Mouse (Mus musculus): ENCODE measurements at regions not wholly inside any gene's neighbourhood (a gene's known extent, or its start where the extent isn't known, plus 50 kb on each side); places are given as distances from the start of the nearest gene placed in this dataset.
A peak's percentile ranks its signal among the peaks of the same experiment; 100 is the strongest.

DNA sequence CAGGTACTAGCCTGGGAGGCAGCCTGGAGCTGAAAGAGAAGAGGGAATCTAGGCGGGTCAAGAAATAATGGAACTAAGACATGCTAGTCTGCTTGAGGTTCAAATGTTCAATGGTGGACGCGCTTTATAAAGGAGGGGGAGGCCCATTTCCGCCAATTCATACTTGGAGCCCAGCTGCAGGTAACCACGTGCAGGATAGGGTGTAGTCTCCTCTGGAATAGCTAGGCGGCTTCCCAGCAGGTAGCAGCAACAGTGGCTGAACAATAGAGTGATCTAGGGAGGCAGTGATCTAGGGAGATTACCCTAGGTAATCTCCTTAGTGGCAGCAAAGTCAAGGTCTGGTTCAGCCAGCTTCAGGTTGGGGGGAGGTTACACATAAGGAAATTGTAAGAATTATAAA is 134.6 kb downstream of the Sh2d4b start:
- Histone ChIP-seq H3K27ac (ENCODE audit: low read depth, low read length) (no peak overlapping the region), H3K9me3 (replicated peaks; ENCODE audit: control insufficient read depth, low read length) (no peaks in the 10 kb centered on the region), H3K4me2 (ENCODE audit: low read length) (no peak overlapping the region), H3K27me3 (replicated peaks; ENCODE audit: control insufficient read depth, insufficient read depth, low read length) (no peaks in the 10 kb centered on the region), H3K4me3 (ENCODE audit: low read depth, low read length) (no peak overlapping the region), H3K4me1 (ENCODE audit: control insufficient read depth, insufficient read depth, low read length) (no peaks in the 10 kb centered on the region), H3K9ac (ENCODE audit: low read length) (no peak overlapping the region), H3K36me3 (ENCODE audit: control insufficient read depth, insufficient read depth, low read length) (no peaks in the 10 kb centered on the region)
- ATAC-seq (no peak), DNase-seq (ENCODE audit: low spot score) (no peak)
- 49% methylated on average over 6 of the region's 6 CpGs for WGBS

DNA sequence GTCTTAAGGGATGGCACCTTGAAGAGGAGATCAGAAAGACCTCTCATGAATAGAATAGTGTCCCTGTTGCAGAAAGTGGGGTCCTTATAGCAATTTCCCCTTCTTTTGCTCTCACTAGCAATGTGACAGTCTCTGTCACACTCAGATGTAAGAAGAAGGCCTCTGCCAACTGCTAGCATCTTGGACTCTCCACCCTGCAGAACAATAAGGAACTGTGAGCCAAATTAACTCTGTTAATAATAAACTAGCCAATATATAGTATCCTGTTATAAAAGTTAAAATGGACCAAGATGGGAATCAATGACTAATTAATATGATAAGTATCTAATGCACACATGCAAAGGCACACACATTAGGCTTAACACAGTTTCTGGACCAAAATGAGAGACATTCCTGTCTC is 152.5 kb downstream of the Sh2d4b start:
- DNase-seq (ENCODE audit: low spot score), result no peak
- H3K4me1 ChIP-seq (ENCODE audit: control insufficient read depth, insufficient read depth, low read length), result no peaks in the 10 kb centered on the region

DNA sequence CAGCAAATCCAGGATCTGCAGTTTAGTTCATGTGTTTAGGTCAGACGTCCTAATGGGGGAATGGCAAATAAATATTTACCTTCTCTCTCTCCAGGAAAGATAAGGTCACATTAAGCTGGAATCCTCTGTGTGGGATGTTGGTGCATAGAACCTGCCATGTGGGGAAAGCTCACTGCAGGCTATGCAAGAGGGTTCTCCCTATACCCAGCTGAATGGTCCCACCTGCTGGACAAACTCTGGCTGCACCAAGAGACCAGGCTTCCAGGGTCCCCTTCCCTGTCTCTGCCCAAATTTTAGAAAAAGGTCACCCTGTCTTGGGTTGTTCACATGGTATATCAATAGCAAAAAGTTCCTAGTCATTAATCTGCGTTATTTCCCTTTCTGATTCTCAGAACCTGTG is 161.2 kb downstream of the Sh2d4b start:
- DNase-seq (ENCODE audit: low spot score) (no peak), ATAC-seq (no peak)
- H3K4me2 ChIP-seq (ENCODE audit: low read length), result no peak overlapping the region
- no peaks in the 10 kb centered on the region for H3K36me3 ChIP-seq (ENCODE audit: control insufficient read depth, insufficient read depth, low read length)
- H3K27me3 ChIP-seq (replicated peaks; ENCODE audit: control insufficient read depth, insufficient read depth, low read length), result no peaks in the 10 kb centered on the region
- H3K4me1 ChIP-seq (ENCODE audit: control insufficient read depth, insufficient read depth, low read length), result no peaks in the 10 kb centered on the region
- H3K4me3 ChIP-seq (ENCODE audit: low read depth, low read length), result no peak overlapping the region
- WGBS, result 91% methylated on average over 2 of the region's 2 CpGs
- H3K9ac ChIP-seq (ENCODE audit: low read length), result no peak overlapping the region
- H3K27ac ChIP-seq (ENCODE audit: low read depth, low read length), result no peak overlapping the region
- no peaks in the 10 kb centered on the region for H3K9me3 ChIP-seq (replicated peaks; ENCODE audit: control insufficient read depth, low read length)

More for the DNA sequence above, 152.5 kb downstream of the Sh2d4b start:
- H3K9ac ChIP-seq (ENCODE audit: low read length), result no peak overlapping the region
- no peak overlapping the region for H3K4me3 ChIP-seq (ENCODE audit: low read depth, low read length)
- no peaks in the 10 kb centered on the region for H3K36me3 ChIP-seq (ENCODE audit: control insufficient read depth, insufficient read depth, low read length)
- no peak overlapping the region for H3K4me2 ChIP-seq (ENCODE audit: low read length)
- H3K27me3 ChIP-seq (replicated peaks; ENCODE audit: control insufficient read depth, insufficient read depth, low read length), result no peaks in the 10 kb centered on the region
- H3K27ac ChIP-seq (ENCODE audit: low read depth, low read length), result no peak overlapping the region
- H3K9me3 ChIP-seq (replicated peaks; ENCODE audit: control insufficient read depth, low read length), result no peaks in the 10 kb centered on the region
- ATAC-seq, result no peak

DNA sequence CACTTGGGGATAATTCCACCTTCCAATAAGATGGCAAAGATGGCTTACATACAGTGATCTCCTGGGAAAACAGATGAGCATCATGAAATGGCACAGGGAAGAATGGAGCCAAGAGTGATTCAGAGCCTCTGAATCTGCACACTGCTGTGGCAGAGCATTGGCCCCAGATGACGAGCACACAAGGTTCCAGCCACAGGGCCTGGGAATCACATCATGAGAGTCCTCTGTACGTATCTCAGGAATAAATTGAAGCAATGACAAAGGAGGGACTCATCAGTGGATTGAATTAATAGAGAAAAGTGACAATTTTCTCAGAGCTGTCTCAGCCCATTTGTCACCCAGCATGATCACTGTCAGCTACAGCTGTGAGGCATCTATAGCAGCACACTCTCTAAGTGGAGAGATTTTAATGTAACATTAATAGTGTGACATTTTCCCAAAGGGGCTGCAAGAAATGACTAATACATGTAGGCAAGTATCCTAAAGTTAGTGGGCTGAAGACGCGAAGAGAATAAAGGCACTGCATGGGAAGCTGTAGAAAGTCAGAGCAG is 184.0 kb downstream of the Sh2d4b start:
- no peak for ATAC-seq
- H3K9me3 ChIP-seq (replicated peaks; ENCODE audit: control insufficient read depth, low read length), result no peaks in the 10 kb centered on the region
- no peak overlapping the region for H3K4me3 ChIP-seq (ENCODE audit: low read depth, low read length)
- H3K27me3 ChIP-seq (replicated peaks; ENCODE audit: control insufficient read depth, insufficient read depth, low read length), result no peaks in the 10 kb centered on the region
- H3K4me2 ChIP-seq (ENCODE audit: low read length), result no peak overlapping the region
- no peaks in the 10 kb centered on the region for H3K4me1 ChIP-seq (ENCODE audit: control insufficient read depth, insufficient read depth, low read length)
- no peak overlapping the region for H3K27ac ChIP-seq (ENCODE audit: low read depth, low read length)
- no peaks in the 10 kb centered on the region for H3K36me3 ChIP-seq (ENCODE audit: control insufficient read depth, insufficient read depth, low read length)
- WGBS, result 87% methylated on average over 4 of the region's 4 CpGs
- no peak overlapping the region for H3K9ac ChIP-seq (ENCODE audit: low read length)
- no peak for DNase-seq (ENCODE audit: low spot score)

DNA sequence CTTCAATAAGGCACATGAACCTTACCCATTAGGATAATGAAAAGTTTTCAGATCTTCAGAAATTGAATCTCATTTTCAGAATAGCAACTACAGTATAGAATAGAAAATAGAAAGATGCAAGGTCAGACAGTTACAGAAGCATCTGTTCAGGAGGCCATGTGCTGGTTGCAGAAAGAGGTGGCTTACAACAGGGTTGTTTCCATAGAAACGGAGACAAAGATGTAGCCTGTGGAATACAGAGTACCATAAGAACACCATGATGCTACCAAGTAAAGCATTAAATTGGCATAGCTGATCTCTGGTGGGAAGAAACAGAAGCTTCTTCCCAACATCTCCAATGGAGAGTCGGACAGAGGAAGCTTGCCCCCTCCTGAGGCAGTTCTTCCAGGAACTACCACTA is 185.6 kb downstream of the Sh2d4b start:
- Histone ChIP-seq H3K9ac (ENCODE audit: low read length) (no peak overlapping the region), H3K9me3 (replicated peaks; ENCODE audit: control insufficient read depth, low read length) (no peaks in the 10 kb centered on the region), H3K27me3 (replicated peaks; ENCODE audit: control insufficient read depth, insufficient read depth, low read length) (no peaks in the 10 kb centered on the region), H3K27ac (ENCODE audit: low read depth, low read length) (no peak overlapping the region), H3K36me3 (ENCODE audit: control insufficient read depth, insufficient read depth, low read length) (no peaks in the 10 kb centered on the region), H3K4me1 (ENCODE audit: control insufficient read depth, insufficient read depth, low read length) (no peaks in the 10 kb centered on the region), H3K4me3 (ENCODE audit: low read depth, low read length) (no peak overlapping the region), H3K4me2 (ENCODE audit: low read length) (no peak overlapping the region)
- ATAC-seq, result no peak
- no peak for DNase-seq (ENCODE audit: low spot score)
- WGBS, result 95% methylated on average over 2 of the region's 2 CpGs

DNA sequence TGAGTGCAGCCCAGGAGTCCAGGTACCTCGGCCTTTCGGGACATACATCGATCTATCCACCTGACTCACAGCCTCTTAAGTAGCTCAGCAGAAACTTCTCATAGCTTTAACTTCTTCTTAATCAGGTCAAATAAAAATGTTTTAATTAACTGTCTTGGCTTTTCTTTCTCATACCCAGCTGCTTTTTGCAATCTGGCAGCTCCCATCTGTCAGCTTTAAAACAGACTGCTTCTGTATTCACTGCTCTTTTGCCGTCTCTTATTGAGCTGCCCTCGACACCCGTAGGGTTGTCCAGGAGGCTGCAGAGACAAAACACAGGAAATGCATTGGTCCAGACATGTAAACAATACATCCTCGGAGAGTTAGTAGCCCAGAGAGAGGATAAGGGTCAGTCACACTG is 189.6 kb downstream of the Sh2d4b start:
- Histone ChIP-seq H3K27me3 (replicated peaks; ENCODE audit: control insufficient read depth, insufficient read depth, low read length) (no peaks in the 10 kb centered on the region), H3K9me3 (replicated peaks; ENCODE audit: control insufficient read depth, low read length) (no peaks in the 10 kb centered on the region), H3K4me1 (ENCODE audit: control insufficient read depth, insufficient read depth, low read length) (no peaks in the 10 kb centered on the region), H3K4me2 (ENCODE audit: low read length) (no peak overlapping the region), H3K4me3 (ENCODE audit: low read depth, low read length) (no peak overlapping the region), H3K36me3 (ENCODE audit: control insufficient read depth, insufficient read depth, low read length) (no peaks in the 10 kb centered on the region), H3K9ac (ENCODE audit: low read length) (no peak overlapping the region), H3K27ac (ENCODE audit: low read depth, low read length) (no peak overlapping the region)
- DNase-seq (ENCODE audit: low spot score), result peak; percentile 34
- WGBS, result 56% methylated on average over 7 of the region's 7 CpGs
- peak; percentile 15; the same call in 1 of the 2 replicates for ATAC-seq

DNA sequence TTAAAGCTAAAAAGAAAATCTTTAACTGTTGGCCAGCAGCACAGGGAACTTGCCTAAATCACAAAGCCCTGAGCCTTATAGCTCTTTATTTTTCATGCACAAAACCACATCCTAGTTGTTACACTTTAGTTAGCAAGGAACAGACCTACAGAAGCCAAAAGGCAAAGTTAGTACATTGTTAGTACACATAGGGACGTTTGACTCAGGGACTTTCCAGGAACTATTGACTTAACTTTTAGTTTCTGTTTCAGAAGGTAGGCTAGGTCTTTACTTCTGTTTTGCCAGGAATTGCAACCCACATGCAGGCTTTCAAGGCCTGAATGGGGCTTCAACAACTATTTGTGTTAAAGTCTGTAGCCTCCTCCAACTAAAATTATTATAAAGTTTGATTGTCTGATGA is 211.4 kb downstream of the Sh2d4b start:
- Histone ChIP-seq H3K27ac (ENCODE audit: low read depth, low read length) (no peak overlapping the region), H3K4me1 (ENCODE audit: control insufficient read depth, insufficient read depth, low read length) (no peaks in the 10 kb centered on the region), H3K9me3 (replicated peaks; ENCODE audit: control insufficient read depth, low read length) (no peaks in the 10 kb centered on the region), H3K36me3 (ENCODE audit: control insufficient read depth, insufficient read depth, low read length) (no peaks in the 10 kb centered on the region), H3K4me2 (ENCODE audit: low read length) (no peak overlapping the region), H3K4me3 (ENCODE audit: low read depth, low read length) (no peak overlapping the region), H3K9ac (ENCODE audit: low read length) (no peak overlapping the region), H3K27me3 (replicated peaks; ENCODE audit: control insufficient read depth, insufficient read depth, low read length) (no peaks in the 10 kb centered on the region)
- DNase-seq (ENCODE audit: low spot score) (no peak), ATAC-seq (no peak)
- 73% methylated on average over 1 of the region's 1 CpGs for WGBS

DNA sequence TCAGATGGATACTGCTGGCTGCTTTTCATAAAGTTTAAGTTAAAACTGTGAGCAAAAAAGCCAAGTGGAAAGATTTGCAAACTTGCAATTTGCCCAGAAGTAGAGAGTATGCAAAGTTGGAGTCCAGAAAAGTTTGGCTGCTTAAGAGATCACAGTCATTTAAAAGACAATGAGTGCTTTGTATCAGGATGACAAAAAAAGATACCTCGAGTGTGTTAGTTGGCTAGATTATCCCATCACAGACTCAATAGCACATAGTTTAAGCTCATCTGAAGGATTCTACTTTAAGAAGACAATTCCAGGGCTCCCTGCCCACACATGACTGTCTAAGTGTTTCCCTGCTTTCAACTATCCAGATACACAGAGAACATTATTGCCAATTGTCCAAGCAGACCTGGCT is 239.5 kb downstream of the Sh2d4b start:
- Histone ChIP-seq H3K4me2 (ENCODE audit: low read length) (no peak overlapping the region), H3K9ac (ENCODE audit: low read length) (no peak overlapping the region), H3K9me3 (replicated peaks; ENCODE audit: control insufficient read depth, low read length) (no peaks in the 10 kb centered on the region), H3K4me3 (ENCODE audit: low read depth, low read length) (no peak overlapping the region), H3K4me1 (ENCODE audit: control insufficient read depth, insufficient read depth, low read length) (no peaks in the 10 kb centered on the region), H3K36me3 (ENCODE audit: control insufficient read depth, insufficient read depth, low read length) (no peaks in the 10 kb centered on the region), H3K27me3 (replicated peaks; ENCODE audit: control insufficient read depth, insufficient read depth, low read length) (no peaks in the 10 kb centered on the region), H3K27ac (ENCODE audit: low read depth, low read length) (no peak overlapping the region)
- DNase-seq (ENCODE audit: low spot score) (no peak), ATAC-seq (no peak)
- WGBS, result 24% methylated on average over 1 of the region's 1 CpGs
